Mouse (Mus musculus) cerebellum, adult 9-11 months (tissue): ENCODE data around the gene Mei1.
"Not testable (repeated sequence)": the region's sequence is repeated elsewhere in the genome, so short reads cannot be mapped to it uniquely, and the experiment has no call there.

Experiments used
- DNase-seq: peaks from one replicate; pipeline ENCODE4 v3.0.0; 2022

Mei1 gene

DNA sequence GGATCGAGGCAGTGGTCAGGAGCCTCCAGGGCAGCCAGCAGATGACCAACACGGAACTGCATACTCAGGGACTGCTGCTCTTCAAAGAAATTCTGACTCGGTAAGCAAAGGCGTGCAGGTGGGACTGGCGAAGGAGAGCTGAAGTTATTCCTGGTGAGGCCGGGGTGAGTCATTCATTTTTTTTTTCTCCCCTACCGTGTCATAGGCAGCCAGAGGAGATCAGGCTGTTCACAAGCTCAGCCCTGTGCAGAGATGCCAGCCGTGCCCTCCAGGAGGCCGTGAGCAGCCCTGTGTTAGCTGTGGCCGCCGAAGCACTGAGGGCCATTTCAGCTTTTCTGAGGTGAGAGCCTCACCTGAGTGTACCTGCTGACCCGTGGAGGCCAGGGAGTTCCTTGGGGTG, 16.3 kb downstream of the Mei1 start:
- no peak for DNase-seq

DNA sequence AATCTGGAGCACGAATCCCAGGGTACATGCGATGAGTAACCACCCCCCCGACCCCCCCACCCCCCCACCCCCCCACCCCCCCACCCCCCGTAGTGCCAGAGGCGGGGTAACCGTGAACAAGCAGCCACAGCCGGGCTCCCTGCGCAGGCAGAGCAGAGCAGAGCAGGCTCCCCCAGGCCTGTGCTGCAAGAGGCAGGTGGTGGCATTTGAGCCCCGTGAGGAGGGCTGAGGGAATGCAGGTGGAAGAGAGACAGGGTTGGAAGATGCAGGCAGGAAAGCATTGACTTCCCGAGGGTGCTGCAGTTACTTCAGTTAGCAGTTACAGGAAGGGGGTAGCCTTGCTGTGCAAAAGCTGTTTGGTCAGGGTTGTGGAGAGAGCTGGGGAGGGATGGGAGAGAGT, 17.5 kb downstream of the Mei1 start:
- no peak for DNase-seq

DNA sequence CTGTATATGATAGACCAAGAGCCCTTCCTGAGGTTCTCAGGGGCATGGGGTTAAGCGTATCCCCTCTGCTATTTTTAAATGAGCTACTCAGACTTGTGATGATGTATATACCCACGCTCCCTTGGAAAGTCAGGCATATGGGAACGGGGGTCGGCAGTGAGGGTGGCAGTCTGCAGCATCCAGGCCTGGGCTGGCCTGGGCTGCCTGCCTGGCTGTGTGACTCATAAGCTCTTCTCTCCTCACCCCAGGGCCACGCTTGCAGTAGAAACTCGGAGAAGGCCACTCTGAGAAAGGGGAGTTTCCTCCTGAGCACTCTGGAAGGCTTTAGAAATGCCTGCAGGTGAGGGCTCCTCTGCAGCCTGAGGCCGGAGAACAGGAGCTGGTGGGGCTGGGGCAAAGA, 21.3 kb downstream of the Mei1 start:
- DNase-seq = no peak

DNA sequence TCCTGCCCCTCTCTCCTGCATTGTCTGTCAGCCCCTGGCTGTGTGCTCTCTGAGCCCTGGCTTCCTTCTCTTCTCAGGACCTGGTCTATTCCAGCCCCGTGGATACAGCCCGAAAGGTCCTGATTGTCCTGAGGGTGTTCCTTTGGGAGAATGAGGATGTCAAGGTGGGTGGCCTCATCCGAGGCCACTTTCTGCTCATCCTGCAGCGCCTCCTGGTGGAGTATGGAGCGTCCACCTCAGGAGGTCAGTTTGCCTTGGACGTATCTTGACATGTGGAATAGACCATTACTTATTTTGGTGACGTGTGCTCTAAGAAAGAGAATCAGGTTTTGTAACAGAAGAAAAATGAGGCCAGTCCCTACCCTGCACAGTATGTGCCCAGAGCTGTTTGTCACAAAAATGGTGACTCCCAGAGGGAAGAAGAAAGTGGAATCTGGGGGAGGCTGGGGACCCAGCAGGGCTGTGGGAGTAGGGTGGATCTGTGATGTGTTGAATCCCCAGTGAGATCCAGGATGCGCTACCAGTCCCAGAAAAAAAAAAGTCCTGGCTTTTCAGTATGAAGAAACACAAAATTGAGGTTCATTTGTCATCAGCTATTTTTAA, 37.3 kb downstream of the Mei1 start:
- DNase-seq = peak; percentile 64

DNA sequence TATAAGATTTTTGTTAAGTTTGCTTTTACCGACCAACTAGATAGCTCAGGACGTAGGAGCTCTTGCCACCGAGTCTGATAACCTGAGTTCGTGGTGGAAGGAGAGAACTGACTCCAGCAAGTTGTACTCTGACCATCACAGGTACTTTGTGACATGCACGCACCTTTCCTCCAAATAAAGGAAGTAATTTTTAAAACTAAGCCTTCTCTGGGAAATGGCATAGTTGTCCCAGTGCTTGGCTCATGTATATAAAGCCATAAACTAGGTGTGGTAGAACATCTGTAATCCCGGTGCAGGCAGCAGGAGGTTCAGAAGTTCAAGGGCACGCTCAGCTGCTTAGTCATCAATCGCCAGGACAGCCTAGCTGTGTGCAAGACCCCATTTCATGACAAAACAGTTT, 50.7 kb downstream of the Mei1 start:
- no peak for DNase-seq

DNA sequence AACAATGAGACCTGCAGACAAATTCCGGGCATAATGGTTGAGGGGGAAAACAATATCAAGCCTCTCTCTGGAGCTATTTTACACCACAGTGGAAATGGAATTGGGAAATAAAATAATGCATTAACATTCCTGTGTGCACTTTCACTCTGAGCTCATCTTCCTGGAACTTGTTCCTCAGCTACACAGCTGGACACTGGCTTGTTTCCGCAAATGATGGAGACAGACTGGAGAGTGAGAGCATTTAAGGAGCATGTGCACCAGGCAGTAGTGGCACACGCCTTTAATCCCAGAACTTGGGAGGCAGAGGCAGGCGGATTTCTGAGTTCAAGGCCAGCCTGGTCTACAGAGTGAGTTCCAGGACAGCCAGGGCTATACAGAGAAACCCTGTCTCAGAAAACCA, 56.9 kb downstream of the Mei1 start:
- not testable (repeated sequence) for DNase-seq

- peak; percentile 94 for DNase-seq
Observed at GRCm38 (mm10) chr15:82127426-82128374, 57.9 kb downstream of the Mei1 start, which contains the start of gene Ccdc134. Gene Ccdc134 (plus strand): TSS chr15:82127922.

DNA sequence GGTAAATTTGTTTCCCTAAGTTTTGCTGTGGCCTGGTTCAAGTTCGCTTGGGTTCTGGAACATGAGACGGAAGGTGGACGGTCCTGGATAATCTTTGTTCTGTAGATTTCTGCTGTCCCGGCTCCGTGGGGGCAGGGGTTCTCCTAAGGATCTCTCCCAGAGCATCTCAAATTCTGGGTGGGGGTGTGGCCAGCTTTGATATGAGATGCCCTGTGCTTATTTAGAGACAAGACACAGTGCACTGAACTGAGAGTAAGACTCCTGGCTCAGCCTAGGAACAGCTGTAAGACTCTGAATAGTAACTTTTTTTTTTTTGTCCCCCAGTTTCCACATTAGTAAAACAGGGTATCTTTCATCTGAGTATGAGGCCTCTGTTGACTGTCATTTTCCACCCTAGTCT, 58.6 kb downstream of the Mei1 start:
- DNase-seq = no peak

DNA sequence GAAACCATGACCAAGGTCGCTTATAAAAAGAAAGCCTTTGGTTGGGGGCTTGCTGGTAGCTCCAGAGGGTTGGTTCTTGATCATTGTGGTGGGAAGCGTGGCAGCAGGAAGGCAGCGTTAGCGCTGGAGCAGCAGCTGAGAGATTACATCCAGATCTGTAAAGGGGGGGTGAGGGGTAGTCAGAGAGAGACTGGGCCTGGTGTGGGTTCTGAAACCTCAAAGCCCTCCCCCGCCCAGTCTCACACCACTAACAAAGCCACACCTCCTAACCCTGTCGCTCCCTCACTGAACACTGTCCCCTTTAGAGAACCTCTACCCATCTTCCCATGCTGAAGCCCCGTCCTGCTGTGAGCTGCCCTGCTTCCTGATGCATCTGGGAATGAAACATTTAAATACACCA, 60.8 kb downstream of the Mei1 start:
- DNase-seq = no peak

GRCm38 (mm10) chr15:82135372-82135771, 65.6 kb downstream of the Mei1 start:
- no peak for DNase-seq

DNA sequence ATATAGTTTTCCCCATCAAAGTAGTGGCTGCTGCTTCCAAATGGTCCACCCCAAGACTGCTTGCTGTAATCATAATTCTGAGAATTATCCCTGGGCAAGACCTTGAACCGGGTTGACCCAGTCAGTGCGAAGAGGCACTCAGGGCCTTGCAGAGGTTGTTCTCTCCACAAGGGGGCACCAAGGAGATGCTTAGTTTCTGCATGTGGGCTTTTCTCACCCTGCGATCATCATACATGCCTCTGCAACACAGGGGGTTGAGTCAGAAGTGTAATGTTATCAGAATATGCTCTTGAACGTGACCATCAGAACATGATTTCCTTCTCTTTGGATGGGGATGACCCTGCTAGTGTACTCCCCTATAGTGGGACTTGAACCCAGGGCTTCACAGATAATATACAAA, 68.8 kb downstream of the Mei1 start:
- peak; percentile 69 for DNase-seq

GRCm38 (mm10) chr15:82139196-82139595, 69.4 kb downstream of the Mei1 start:
- no peak for DNase-seq

DNA sequence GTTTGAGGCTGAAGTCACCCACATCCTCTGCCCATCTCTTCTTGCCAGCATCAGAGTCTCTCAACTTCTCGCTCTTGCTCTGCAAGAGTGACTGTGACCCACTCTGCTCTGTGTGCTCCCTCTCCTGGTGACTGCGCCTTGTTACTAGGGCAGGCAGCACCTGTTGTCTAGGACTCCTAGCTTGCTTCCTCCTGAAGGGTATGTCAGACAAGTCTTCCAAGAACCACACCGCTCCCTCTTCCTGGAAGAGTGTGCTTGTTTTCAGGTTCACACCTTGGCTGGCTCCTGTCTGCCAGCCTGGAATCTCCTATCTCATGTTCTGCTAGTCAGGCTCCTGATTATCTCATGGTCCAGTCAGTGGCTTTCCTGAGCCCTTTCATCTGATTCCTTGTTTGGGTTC, 70.6 kb downstream of the Mei1 start:
- no peak for DNase-seq

- no peak for DNase-seq
Observed at GRCm38 (mm10) chr15:82144157-82144556, 74.4 kb downstream of the Mei1 start.

GRCm38 (mm10) chr15:82145408-82145807, 75.6 kb downstream of the Mei1 start:
- DNase-seq = peak; percentile 61

DNA sequence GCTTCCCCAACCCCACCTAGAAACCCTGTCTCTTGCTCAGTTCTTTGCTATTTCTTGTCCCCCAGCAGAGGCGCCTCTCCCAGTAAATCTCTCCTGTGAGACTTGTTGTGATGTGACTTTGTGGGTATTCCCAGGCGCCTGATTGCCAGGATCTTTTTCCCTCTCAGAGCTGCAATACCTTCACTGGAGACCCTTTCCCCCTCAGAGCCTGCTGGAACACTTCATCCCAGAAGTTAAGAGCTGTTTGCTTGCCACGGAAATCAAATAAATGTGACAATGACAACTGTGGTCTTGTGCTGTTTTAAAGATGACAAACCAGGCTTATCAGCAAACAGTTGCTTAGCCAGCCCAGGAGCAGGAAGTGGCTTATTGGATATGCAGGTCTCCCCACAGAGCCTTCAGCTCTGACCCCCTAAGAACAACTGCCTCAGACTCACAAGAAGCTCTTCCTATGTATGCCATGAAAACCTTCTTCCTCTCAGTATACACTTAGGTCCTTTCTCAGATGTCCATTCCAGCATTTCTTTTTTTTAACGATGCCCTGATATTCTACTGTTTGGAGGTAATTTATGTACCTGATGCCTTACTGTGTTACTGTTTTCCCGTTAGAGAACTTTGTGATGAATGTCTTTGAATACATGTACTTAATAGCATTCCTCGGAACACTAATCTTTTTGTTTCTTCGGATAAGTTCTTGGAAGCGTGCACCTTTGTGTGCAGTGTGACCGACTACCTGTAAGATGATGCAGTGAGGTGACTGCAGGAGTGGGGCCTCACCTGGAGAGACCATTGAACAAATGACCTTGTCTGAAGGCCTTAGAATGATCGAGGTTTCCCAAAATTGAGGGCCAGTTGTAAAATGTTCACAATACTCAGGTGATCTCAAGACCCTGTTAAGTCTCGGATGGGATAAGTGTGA, 76.3 kb downstream of the Mei1 start:
- DNase-seq = no peak

DNA sequence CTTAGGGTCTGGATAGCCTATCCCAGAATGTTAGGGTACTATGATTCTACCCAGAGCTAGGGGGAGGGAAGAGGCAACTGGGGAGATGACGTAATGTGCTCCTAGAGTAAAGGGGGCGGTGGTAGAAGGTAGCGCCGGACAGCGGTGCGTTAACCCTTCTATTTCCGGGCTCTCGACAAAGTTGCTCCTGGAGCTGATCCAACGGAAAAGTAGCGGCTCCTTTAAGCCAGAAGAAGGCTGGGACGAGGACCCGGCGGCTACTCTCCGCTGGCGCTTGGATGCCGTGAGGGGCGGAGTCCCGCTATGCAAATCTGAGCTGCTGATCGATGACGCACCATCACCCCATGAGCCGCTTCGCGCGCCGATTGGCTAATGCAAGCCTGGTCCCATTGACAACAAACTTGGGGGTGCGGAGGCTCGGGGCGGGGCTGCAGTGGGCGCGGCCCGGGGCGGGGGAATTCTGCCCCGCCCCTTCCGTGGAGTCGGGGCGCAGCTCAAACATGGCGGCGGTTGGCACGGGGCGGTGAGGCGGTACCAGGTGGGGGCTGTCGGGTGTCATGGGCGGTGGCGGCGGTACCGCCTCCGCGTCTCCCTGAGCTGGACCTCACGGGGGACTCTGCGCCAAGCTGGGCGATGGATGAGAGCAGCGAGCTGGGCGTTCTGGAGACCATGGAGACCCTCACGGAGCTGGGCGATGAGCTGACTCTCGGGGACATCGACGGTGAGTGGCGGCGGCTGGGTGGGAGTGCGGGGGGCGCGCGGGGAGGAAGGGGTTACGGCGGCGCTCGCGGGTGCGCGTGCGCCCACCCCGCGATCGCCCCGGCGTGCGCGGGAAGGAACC, 77.2 kb downstream of the Mei1 start, which contains the start of gene Srebf2:
Gene Srebf2, plus strand, starts transcription at position 412 of the 841 bp plus-strand sequence.
- peak; percentile 99 for DNase-seq

DNA sequence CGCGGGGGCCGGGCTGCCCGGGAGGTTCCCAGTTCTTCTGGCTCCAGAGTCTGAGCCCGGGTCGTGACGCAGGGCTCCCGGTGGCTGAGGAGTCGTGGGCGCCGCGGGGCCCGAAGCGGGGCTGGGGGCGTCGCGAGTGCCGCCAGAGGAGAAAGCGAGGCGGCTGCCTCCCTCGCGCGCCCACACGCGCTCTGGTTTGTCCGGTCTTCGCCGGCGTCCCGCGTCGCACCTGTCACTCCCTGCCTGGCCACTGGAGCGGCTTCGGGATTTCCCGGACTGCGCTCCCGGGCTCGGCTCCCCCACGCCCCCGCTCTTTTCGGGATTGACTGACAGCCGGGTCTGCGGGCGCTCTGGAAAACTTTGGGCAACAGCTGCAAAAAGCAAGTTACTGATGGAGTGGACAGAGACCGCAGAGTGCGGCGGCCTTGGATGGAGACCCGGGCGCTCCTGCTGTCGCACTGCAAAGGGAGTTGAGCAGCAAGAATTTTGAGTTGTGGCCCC, 77.9 kb downstream of the Mei1 start:
- peak; percentile 75 for DNase-seq

DNA sequence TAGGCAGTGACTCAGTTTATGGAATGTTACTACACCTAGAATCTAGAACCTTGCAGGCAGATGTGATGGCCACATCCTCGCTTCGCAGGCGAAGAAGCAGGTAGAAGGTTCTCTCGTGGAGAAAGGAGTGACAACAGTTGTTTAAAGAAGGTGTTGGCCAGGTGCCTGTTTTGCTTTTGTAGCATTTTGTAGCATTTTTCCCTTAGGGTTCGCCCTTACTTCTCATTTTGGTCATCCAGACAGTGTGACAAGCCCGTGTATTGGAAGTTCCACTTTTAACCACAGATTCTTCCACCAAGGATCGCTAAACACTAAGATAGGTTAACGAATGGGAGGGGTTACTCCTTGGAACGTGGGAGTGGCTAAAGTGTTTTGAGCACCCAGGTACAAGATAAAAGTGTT, 78.7 kb downstream of the Mei1 start:
- DNase-seq = no peak

DNA sequence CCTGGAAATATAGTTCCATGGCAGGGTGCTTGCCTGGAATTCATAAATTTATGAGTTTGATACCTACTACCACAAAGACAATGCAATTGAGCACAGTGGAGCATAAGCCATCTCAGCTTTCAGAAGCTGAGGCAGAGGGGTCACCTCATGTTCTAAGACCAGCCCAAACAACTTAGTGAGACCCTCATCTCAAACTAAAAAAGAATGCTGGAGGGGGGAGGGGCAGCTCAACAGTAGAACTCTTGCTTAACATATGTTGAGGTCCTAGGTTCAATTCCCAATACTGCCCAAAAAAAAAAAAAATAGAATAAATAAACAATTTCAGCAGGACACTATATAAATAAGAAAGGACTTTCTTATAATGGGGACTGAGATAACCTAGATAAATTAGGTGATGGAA, 80.2 kb downstream of the Mei1 start:
- no peak for DNase-seq

GRCm38 (mm10) chr15:82151176-82151575, 81.4 kb downstream of the Mei1 start:
- DNase-seq = no peak

DNA sequence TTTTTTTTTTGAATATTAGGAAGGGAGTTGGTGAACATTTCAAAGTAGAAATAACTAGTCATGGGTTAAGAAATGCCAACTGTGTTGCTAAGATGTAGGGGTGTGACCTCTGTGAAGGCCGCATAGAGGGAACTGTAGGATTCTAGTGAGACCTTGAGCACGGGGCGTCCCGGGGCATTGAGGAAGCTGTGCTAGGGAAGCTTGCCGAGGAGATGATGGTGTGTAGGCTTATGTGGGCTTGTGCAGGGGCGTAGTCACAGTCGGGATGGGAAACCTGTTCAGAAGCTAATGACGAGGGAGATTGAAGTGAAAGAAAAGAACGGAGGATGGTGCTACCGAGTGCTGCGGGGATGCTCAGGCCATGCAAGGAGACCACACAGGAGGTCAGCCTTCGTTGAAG, 82.2 kb downstream of the Mei1 start:
- no peak for DNase-seq
